Mouse (Mus musculus) forebrain, postnatal 0 days (tissue): ENCODE data around the gene Acat2. TPM values are rescaled to one million over a fixed set of nuclear protein-coding genes. Genes with fewer than 3 reads are reported as not detected.
"Not testable (repeated sequence)": the region's sequence is repeated elsewhere in the genome, so short reads cannot be mapped to it uniquely, and the experiment has no call there.

Source experiments
- ATAC-seq: fragments of 200-750 bp; cut with Nextera tagmentation; 2 replicates; pipeline ENCODE4 v1.8.0; 2017; ENCODE audit warnings: mild to moderate bottlenecking, moderate library complexity
- DNase-seq: peaks from one replicate; pipeline ENCODE4 v3.0.0-alpha.2; 2015
- H3K27ac ChIP-seq: fragments of 300-500 bp; sonication (generic); 2 replicates; pipeline ENCODE4 v1.5.1; 2014; ENCODE audit warnings: low read depth, mild to moderate bottlenecking, antibody characterized with exemption, low read length, moderate library complexity, mixed read lengths
- H3K27me3 ChIP-seq: fragments of 300-500 bp; sonication (generic); 2 replicates; pipeline ENCODE4 v1.6.1; 2014; ENCODE audit warnings: mild to moderate bottlenecking, low read length, mixed read lengths; ENCODE audit not compliant: insufficient read depth
- H3K36me3 ChIP-seq: fragments of 300-500 bp; sonication (generic); 2 replicates; pipeline ENCODE4 v1.6.1; 2014; ENCODE audit warnings: mild to moderate bottlenecking, moderate library complexity; ENCODE audit not compliant: insufficient read depth
- H3K4me1 ChIP-seq: fragments of 300-500 bp; sonication (generic); 2 replicates; pipeline ENCODE4 v1.6.1; 2014; ENCODE audit warnings: antibody characterized with exemption; ENCODE audit not compliant: insufficient read depth
- H3K4me2 ChIP-seq: fragments of 300-500 bp; sonication (generic); 2 replicates; pipeline ENCODE4 v1.6.1; 2014; ENCODE audit warnings: low read depth, mild to moderate bottlenecking, moderate library complexity
- H3K4me3 ChIP-seq: fragments of 300-500 bp; sonication (generic); 2 replicates; pipeline ENCODE4 v1.5.1; 2014; ENCODE audit warnings: low read depth, low read length, mixed read lengths
- H3K9ac ChIP-seq: fragments of 300-500 bp; sonication (generic); 2 replicates; pipeline ENCODE4 v1.6.1; 2014; ENCODE audit warnings: mild to moderate bottlenecking
- H3K9me3 ChIP-seq: fragments of 300-500 bp; sonication (generic); 2 replicates; pipeline ENCODE4 v1.6.1; 2016; ENCODE audit warnings: low read length
- CTCF ChIP-seq: sonication (generic); IDR thresholded peaks from 2 replicates; pipeline ENCODE4 v1.5.1; 2016; ENCODE audit warnings: antibody characterized with exemption, control low read depth, low read depth
- WGBS: fragments of 180-500 bp; shearing (Covaris S2); extraction: QIAGEN DNeasy Blood & Tissue Kit; methylation state at CpG from one replicate; pipeline ENCODE4 v1.1.7; 2014; 5-methylcytosine and 5-hydroxymethylcytosine counted together
- polyA plus RNA-seq: library from polyadenylated mRNA; unstranded; fragments of >200 nt; fragmentation: Nextera tagmentation; extraction: Ambion mirVana; gene quantifications from 2 replicates; pipeline ENCODE4 v1.2.1, GENCODE M21; 2015
- total RNA-seq: library from RNA; depleted of rRNA; stranded (reverse); fragments of >200 nt; gene quantifications from 2 replicates; pipeline ENCODE4 v1.2.3, GENCODE M21; 2014; rRNA removed

The Acat2 gene
- total and polyA plus RNA-seq, 2 experiments from 2014 or later = 228 to 278 TPM

GRCm38 (mm10) chr17:12905810-12906209, 54.7 kb downstream of the Acat2 start:
- H3K9ac ChIP-seq = no peak overlapping the region
- H3K4me2 ChIP-seq = no peak overlapping the region
- 93% methylated on average over 4 of the region's 4 CpGs for WGBS
- H3K27me3 ChIP-seq = no peaks in the 10 kb centered on the region
- no peak overlapping the region for H3K27ac ChIP-seq
- H3K4me1 ChIP-seq = no peaks in the 10 kb centered on the region
- no peaks in the 10 kb centered on the region for H3K9me3 ChIP-seq
- no peak for TF ChIP-seq CTCF
- peaks cover 24% of the 10 kb centered on the region for H3K36me3 ChIP-seq
- DNase-seq = no peak
- no peak for ATAC-seq
- H3K4me3 ChIP-seq = no peak overlapping the region

GRCm38 (mm10) chr17:12904349-12904748, 56.2 kb downstream of the Acat2 start:
- TF ChIP-seq CTCF = no peak
- Histone ChIP-seq H3K9ac (no peak overlapping the region), H3K36me3 (peaks cover 17% of the 10 kb centered on the region), H3K27ac (no peak overlapping the region), H3K4me2 (no peak overlapping the region), H3K4me1 (no peaks in the 10 kb centered on the region), H3K27me3 (no peaks in the 10 kb centered on the region), H3K9me3 (no peaks in the 10 kb centered on the region), H3K4me3 (no peak overlapping the region)
- no peak for ATAC-seq
- WGBS = 57% methylated on average over 1 of the region's 1 CpGs
- DNase-seq = no peak

GRCm38 (mm10) chr17:12903372-12904333, 56.9 kb downstream of the Acat2 start:
- H3K36me3 ChIP-seq = peaks cover 17% of the 10 kb centered on the region
- no peaks in the 10 kb centered on the region for H3K9me3 ChIP-seq
- no peaks in the 10 kb centered on the region for H3K4me1 ChIP-seq
- H3K27me3 ChIP-seq = no peaks in the 10 kb centered on the region
- WGBS = 9% methylated on average over 11 of the region's 12 CpGs
- H3K4me3 ChIP-seq = no peak overlapping the region
- H3K27ac ChIP-seq = peak overlapping the region; percentile 30; the same call in 1 of the 2 replicates
- no peak overlapping the region for H3K4me2 ChIP-seq
- no peak for TF ChIP-seq CTCF
- H3K9ac ChIP-seq = no peak overlapping the region
- ATAC-seq (no peak), DNase-seq (peak; percentile 10)

- TF ChIP-seq CTCF = no peak
- Histone ChIP-seq H3K36me3 (peaks cover 17% of the 10 kb centered on the region), H3K9me3 (no peaks in the 10 kb centered on the region), H3K27me3 (no peaks in the 10 kb centered on the region), H3K27ac (no peak overlapping the region), H3K4me1 (no peaks in the 10 kb centered on the region), H3K9ac (no peak overlapping the region), H3K4me2 (no peak overlapping the region), H3K4me3 (no peak overlapping the region)
- no peak for DNase-seq
- WGBS = 96% methylated on average over 6 of the region's 6 CpGs
- ATAC-seq = no peak
These were observed 58.3 kb downstream of the Acat2 start for GRCm38 (mm10) chr17:12902291-12902690.

- Histone ChIP-seq H3K27ac (peak overlapping the region; percentile 81), H3K4me2 (peak overlapping the region; percentile 28; the same call in 1 of the 2 replicates)
- DNase-seq (peak; percentile 49), ATAC-seq (peak; percentile 49; the same call in 1 of the 2 replicates)
- H3K9me3 ChIP-seq, H3K27me3 ChIP-seq, H3K9ac ChIP-seq, H3K36me3 ChIP-seq, H3K4me1 ChIP-seq, H3K4me3 ChIP-seq: not testable (repeated sequence)
- 20% methylated on average over 2 of the region's 2 CpGs for WGBS
These were observed 61.9 kb downstream of the Acat2 start for GRCm38 (mm10) chr17:12898607-12899006.

- Histone ChIP-seq H3K4me1 (no peaks in the 10 kb centered on the region), H3K4me3 (no peak overlapping the region)
- peak; percentile 36 for DNase-seq
These were observed 62.9 kb downstream of the Acat2 start for GRCm38 (mm10) chr17:12897674-12898073.

More at GRCm38 (mm10) chr17:12897674-12898073, 62.9 kb downstream of the Acat2 start:
- no peak for TF ChIP-seq CTCF
- 86% methylated on average over 5 of the region's 5 CpGs for WGBS
- Histone ChIP-seq H3K9me3 (no peaks in the 10 kb centered on the region), H3K27ac (peak overlapping the region; percentile 51), H3K36me3 (no peaks in the 10 kb centered on the region), H3K27me3 (no peaks in the 10 kb centered on the region), H3K4me2 (no peak overlapping the region), H3K9ac (no peak overlapping the region)
- ATAC-seq = peak; percentile 56

Other genes with a start within 250 kb of the Acat2 start
- 27.2 and 36.0 TPM in 2 replicates for gene Igf2r, start 191.1 kb downstream of the Acat2 start, total RNA-seq
- gene Igf2r, start 191.1 kb downstream of the Acat2 start, polyA plus RNA-seq = 3.0 and 4.6 TPM in 2 replicates
- gene Mas1, start 92.6 kb downstream of the Acat2 start, total RNA-seq = 1.5 and 2.2 TPM in 2 replicates
- gene Mas1, start 92.6 kb downstream of the Acat2 start, polyA plus RNA-seq = 1.4 and 2.4 TPM in 2 replicates
- not detected in 2 replicates for gene Mrgprh, start 84.7 kb downstream of the Acat2 start, total RNA-seq
- gene Mrgprh, start 84.7 kb downstream of the Acat2 start, polyA plus RNA-seq = not detected in 2 replicates
- 0.38 and 0.90 TPM in 2 replicates for gene Pnldc1, start 50.5 kb downstream of the Acat2 start, total RNA-seq
- gene Pnldc1, start 50.5 kb downstream of the Acat2 start, polyA plus RNA-seq = 1.0 and 1.2 TPM in 2 replicates
- 409 and 432 TPM in 2 replicates for gene Tcp1, start 45.0 kb downstream of the Acat2 start, total RNA-seq
- gene Tcp1, start 45.0 kb downstream of the Acat2 start, polyA plus RNA-seq = 375 and 418 TPM in 2 replicates
- 45.7 and 56.9 TPM in 2 replicates for gene Mrpl18, start 44.4 kb downstream of the Acat2 start, total RNA-seq
- 86.5 and 104 TPM in 2 replicates for gene Mrpl18, start 44.4 kb downstream of the Acat2 start, polyA plus RNA-seq
- 1.3 and 1.5 TPM in 2 replicates for gene Acat3, start 20.1 kb downstream of the Acat2 start, total RNA-seq
- gene Acat3, start 20.1 kb downstream of the Acat2 start, polyA plus RNA-seq = 0.21 and 0.85 TPM in 2 replicates
- 111 and 116 TPM in 2 replicates for gene Wtap, start 33.4 kb upstream of the Acat2 start, total RNA-seq
- 148 and 157 TPM in 2 replicates for gene Wtap, start 33.4 kb upstream of the Acat2 start, polyA plus RNA-seq
- gene Sod2, start 46.1 kb upstream of the Acat2 start, total RNA-seq = 86.7 and 110 TPM in 2 replicates
- gene Sod2, start 46.1 kb upstream of the Acat2 start, polyA plus RNA-seq = 128 and 140 TPM in 2 replicates
- 1.6 TPM in 1 of 2 replicates, not detected in the other for gene Gpr31b, start 91.5 kb upstream of the Acat2 start, total RNA-seq
- not detected in 2 replicates for gene Gpr31b, start 91.5 kb upstream of the Acat2 start, polyA plus RNA-seq
- gene Tcp10b, start 100.4 kb upstream of the Acat2 start, total RNA-seq = 0.33 and 1.2 TPM in 2 replicates
- gene Tcp10b, start 100.4 kb upstream of the Acat2 start, polyA plus RNA-seq = 0.20 and 0.29 TPM in 2 replicates
- gene Unc93a, start 171.1 kb upstream of the Acat2 start, total RNA-seq = 0.08 and 0.14 TPM in 2 replicates
- 0.11 and 0.22 TPM in 2 replicates for gene Unc93a, start 171.1 kb upstream of the Acat2 start, polyA plus RNA-seq